Mouse (Mus musculus): Measurements from ENCODE around the gene Slc25a16. TPM values are rescaled to one million over a fixed set of nuclear protein-coding genes. Genes with fewer than 3 reads are reported as not detected.

Slc25a16 gene
- 19.2 to 25.3 TPM (median 20.8 TPM) in 3 replicates for total RNA-seq (2017)

DNA sequence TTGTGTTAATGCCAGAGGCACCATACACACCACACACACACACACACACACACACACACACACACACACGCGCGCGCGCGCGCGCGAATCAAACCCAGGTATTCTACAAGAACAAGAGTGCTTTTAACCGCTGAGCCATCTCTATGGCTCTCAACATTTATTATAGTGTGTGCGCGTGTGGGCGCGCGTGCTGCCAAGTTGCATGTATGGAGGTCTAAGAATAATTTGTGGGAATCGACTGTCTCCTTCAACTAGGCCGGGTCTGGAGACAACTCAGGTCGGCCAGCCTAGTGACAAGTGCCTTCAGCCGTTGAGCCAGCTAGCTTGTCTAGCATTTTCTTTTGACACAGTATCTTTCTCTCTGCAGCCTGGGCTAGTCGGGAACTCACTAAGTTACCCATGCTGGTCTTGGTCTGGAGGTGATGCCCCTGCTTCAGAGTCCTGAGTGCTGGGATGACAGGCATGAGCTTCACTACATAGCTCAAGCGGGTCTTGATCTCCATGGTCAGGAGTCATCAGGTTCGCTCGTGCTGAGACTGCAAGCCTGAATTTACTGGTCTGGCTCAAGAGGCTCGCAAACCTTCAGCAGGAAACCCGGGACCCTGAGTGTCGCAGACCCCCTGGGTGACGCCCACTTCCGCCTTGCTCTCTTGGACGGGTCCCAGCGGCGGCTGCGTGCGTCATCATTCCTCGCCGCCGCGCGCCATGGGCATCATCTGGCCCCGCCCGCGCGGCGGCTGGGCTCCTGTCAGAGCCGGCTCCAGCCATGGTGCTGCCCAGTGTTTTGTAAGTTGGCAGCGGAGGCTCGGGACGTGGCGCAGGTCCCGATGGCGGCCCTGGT, at the start of gene Slc25a16:
Gene Slc25a16, plus strand, starts transcription at position 709 of the 841 bp plus-strand sequence.
- peak; percentile 94 for ATAC-seq (replicated peaks; ENCODE audit: insufficient number of reproducible peaks, low FRiP score, low TSS enrichment, poor library complexity, severe bottlenecking)

DNA sequence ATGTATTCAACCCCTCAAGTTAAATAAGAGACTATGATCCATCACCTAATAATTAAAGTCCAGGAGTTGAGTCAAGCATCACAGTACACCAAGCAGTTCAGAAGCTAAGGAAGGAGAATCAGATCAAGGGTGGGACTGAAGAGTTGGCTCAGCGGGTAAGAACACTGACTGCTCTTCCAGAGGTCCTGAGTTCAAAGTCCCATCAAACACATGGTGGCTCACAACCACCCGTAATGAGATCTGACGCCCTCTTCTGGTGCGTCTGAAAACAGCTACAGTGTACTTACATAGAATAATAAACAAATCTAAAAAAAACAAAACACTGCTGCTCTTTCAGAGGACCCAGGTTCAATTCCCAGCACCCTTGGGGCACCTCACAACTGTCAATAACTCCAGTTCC, 45.6 kb upstream of the Slc25a16 start:
- ATAC-seq (replicated peaks; ENCODE audit: insufficient number of reproducible peaks, low FRiP score, low TSS enrichment, poor library complexity, severe bottlenecking), result no peak

DNA sequence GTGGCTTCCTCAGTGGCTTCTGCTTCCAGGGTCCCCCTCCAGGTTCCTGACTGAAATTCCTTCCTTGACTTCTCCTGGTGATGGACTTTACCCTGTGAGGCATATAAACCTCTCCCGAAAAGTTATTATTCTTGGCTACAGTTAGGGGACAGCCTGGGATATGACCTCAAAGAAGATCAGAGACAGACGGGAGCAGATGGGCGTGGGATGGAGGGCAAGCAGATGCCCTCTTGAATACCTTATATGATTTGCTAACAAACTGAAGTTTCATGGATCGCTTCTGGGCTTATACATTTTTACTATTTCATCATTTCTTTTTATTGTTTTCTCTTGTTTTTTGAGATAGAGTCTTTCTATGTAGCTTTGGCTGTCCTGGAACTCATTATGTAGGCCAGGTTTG, 44.9 kb upstream of the Slc25a16 start:
- ATAC-seq (replicated peaks; ENCODE audit: insufficient number of reproducible peaks, low FRiP score, low TSS enrichment, poor library complexity, severe bottlenecking), result no peak

DNA sequence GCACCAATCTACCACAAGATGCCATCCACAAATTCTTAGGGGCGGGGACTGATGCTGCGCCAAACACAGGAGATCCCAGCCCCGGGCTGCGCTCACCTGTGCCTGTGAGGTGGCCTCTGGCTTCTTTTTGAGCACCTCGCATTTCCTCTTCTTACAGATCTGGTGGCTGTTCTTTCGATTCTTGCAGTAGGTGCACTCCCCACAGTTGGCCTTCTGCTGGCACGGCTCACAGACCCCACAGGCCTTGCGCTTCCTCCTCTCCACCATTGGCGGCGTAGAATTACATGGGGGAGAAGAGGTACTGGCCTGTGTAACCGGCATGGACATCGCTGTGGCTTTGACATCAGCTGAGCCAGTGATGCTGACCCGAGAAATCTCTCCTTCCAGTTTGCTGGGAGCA, 42.4 kb upstream of the Slc25a16 start:
- no peak for ATAC-seq (replicated peaks; ENCODE audit: insufficient number of reproducible peaks, low FRiP score, low TSS enrichment, poor library complexity, severe bottlenecking)

DNA sequence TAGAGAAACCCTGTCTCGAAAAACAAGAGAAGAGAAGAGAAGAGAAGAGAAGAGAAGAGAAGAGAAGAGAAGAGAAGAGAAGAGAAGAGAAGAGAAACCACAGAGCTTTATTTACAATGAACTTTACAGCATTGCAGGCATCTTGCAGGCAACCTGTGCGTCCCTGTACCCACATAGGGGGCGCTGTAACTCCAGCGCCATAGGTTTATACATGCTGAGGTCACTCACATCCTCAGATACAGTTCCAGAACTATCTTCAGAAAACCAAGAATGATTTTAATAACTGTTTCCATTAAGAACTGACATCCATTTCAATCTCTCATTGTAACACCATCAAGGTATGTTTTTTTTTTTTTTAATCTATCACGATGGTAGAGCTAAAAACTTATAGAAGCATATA, 39.2 kb upstream of the Slc25a16 start:
- no peak for ATAC-seq (replicated peaks; ENCODE audit: insufficient number of reproducible peaks, low FRiP score, low TSS enrichment, poor library complexity, severe bottlenecking)

DNA sequence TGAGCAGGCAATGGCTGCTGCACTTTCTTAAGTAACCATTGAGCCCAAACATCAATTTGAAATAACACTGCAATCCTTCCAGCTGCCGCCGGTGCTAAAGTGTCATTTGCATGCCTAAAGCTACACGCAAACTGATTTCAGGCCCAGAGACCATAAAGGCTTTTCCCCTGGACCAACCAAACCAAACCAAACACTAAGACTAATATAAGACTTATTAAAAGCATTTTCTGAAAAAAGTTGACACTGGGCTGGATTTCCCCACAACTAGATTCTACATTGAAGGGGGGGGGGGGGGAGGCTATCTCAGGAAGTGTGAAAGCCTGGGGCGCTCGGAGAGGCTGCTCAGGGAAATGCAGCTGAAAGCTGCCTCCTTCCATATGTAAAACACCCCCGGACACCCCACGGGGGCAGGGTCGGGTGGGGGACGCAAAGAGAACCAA, 36.5 kb upstream of the Slc25a16 start:
- no peak for ATAC-seq (replicated peaks; ENCODE audit: insufficient number of reproducible peaks, low FRiP score, low TSS enrichment, poor library complexity, severe bottlenecking)

DNA sequence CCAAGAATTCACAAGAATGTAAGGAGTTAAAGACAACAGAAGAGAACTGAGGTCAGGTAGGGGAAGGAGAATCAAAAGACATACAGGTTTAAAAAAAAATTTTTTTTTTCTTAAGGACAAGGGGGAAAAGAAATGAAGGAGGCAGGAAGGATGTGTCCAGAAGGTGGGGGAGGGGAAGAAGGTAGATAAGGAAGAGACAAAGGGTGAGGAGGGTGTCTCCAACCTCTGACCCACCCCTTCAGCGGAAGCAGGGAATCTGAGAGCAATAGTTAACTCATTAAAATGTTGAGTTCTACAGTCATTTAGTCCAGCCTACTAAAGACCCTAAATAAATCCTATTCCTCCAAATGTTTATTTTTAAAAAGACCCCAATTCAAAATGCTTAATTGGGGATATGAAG, 35.9 kb upstream of the Slc25a16 start:
- ATAC-seq (replicated peaks; ENCODE audit: insufficient number of reproducible peaks, low FRiP score, low TSS enrichment, poor library complexity, severe bottlenecking), result no peak

DNA sequence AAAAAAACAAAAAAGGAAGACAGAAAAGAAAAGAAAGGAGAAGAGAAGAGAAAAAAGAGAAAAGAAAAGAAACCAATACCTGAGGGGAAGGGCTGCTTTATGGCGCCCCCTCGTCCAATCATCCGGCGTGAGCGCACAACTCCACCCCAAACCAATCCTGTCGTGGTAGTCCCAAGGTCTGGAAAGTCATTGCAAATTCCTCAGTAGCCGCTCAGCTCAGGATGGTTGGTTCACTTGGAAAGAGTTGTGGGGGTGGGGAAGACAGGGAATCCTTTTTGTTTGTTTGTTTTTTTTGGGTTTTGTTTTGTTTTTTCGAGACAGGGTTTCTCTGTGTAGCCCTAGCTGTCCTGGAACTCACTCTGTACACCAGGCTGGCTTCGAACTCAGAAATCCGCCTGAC, 35.0 kb upstream of the Slc25a16 start:
- ATAC-seq (replicated peaks; ENCODE audit: insufficient number of reproducible peaks, low FRiP score, low TSS enrichment, poor library complexity, severe bottlenecking), result no peak

DNA sequence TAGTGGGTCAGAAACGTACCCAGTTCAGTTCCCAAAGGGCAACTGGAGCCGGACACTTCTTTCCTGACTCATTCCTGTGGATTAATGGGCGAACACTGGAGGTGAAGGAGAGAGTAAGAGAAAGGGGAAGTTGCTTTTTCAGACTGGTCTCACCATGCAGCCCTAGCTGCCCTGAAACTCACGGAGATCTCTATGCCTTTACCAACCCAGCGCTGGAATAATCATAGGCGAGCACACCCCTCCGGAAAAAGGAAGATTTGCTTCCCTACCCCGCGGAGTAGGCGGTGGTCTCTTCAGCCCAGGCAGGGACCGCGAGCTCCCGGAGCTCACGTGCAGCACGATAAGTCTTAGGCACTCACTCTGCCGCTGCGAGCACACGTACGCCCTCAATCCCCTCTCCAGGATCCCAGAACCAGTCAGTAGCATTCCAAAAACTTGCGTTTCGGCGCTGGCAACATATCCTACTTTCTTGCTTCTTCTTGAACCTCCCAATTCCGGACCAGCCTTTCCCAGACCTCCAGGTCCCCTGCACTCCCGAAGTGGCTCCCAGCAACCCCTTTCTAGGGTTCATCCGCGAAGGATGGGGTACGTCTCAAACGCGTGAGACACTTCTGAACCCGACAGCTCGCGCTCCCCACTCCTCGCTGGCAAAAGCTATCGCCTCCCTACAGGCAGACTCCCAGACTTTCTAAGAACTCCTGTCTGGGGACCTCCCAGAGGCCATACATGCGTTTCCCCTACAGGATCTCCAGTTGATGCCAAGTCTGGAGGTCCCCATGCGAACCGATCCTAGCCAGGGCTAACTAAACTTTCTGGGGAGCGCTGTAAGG, 34.2 kb upstream of the Slc25a16 start:
- ATAC-seq (replicated peaks; ENCODE audit: insufficient number of reproducible peaks, low FRiP score, low TSS enrichment, poor library complexity, severe bottlenecking), result peak; percentile 68

DNA sequence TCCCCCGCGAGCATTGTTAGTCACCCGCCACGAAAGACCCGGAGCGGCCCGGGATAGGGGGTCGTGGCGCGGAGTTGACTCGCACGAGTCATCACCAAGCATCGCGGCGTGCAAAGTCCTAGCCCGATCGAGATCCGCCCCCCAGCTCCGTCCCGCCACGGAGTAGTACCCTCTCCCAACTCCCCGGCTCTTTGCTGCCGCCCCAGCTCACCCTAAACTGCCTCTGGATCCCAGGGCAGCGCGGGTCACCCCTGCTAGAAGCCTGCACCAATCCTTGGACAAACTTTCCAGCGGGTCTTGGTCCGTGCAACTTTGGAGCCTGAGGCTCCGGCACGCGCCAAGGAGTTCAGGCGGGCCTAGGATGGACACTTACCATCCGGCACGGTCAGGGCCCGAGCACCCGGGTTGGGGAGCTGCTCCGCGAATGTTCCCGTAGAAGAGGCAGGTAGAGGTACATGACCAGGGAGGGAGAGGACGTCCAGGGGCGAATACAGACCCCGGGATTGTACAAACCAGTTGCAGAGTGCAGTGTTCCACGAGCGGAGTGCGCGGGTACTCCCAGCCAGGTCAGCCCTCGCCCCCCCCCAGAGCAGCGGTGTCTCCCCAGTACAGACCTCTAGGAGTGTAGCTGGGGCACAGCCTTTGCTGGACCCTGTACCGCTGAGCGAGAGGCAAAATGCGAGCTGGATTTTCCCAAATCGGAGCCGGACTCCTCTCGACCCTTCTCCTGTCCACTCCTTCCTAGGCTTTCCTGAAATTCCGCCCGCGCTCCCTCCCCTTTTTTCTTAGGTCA, 33.4 kb upstream of the Slc25a16 start:
- ATAC-seq (replicated peaks; ENCODE audit: insufficient number of reproducible peaks, low FRiP score, low TSS enrichment, poor library complexity, severe bottlenecking), result 0 out of 2 replicates have a peak, but pooled peaks have one; percentile 15

DNA sequence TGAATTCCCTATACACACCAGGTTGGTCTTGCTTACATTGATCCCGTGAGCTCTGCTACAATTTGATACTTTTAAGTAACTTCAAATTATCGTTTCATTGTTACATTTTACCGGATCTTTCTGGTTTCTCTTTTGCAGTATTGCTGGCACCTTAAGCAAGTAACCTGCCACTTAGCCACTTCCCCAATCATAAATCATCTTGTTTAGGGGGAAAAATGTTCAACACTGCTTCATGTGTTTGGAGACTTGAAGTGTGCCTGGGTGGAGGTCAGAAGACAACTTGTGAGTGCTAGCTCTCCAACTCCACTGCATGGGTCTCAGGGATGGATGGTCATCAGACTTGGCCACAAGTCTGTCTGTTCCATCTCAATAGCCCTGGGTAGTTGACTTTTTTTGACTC, 29.4 kb upstream of the Slc25a16 start:
- ATAC-seq (replicated peaks; ENCODE audit: insufficient number of reproducible peaks, low FRiP score, low TSS enrichment, poor library complexity, severe bottlenecking), result no peak

DNA sequence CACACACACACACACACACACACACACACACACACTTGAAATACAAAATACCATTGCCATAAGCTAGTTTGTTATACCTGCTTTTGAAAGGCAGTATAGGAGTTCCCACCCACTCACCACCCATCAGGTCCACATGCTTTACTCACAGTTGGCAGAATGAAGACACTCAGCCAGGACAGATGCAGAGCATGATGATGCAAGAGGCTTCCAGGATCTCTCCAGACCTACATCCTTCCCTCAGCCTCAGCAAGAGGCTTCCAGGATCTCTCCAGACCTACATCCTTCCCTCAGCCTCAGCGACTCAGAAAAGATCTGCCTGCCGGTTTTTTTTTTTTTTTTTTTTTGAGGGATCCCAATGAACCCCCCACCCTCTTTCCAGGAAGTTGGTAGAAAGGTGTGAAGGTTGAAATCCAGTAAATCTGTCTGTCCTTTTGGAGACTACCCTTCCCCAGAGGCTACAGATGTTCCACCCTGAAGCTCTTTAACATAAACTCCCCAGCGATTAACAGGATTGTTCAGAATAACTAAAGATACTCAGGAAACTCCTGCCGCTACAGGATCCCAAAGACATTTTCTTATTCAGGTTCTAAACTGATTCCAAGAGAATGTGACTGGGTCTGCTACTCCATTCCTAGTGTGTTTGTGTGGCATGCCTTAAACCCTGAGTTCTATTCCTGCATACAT, 27.7 kb upstream of the Slc25a16 start:
- no peak for ATAC-seq (replicated peaks; ENCODE audit: insufficient number of reproducible peaks, low FRiP score, low TSS enrichment, poor library complexity, severe bottlenecking)

DNA sequence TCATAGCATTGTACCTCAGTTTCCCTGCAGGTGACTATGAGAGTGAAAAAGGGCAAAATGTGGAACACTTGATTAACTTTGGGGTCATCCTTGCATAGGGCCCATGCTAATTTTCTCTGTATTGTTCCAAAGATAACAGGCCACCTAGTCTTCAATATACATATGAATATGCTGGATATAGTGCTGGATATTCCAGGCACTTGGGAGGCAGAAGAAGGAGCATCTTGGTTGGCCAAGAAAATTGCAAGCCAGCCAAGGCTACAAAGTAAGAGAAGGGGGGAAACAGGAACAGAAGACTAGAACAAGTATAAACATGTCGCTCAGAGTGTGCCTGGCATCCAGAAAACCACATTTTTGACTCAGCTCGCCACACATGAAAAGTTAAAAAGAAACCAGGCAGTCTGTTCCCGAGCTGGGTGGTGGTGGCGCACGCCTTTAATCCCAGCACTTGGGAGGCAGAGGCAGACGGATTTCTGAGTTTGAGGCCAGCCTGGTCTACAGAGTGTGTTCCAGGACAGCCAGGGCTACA, 27.0 kb upstream of the Slc25a16 start:
- no peak for ATAC-seq (replicated peaks; ENCODE audit: insufficient number of reproducible peaks, low FRiP score, low TSS enrichment, poor library complexity, severe bottlenecking)

DNA sequence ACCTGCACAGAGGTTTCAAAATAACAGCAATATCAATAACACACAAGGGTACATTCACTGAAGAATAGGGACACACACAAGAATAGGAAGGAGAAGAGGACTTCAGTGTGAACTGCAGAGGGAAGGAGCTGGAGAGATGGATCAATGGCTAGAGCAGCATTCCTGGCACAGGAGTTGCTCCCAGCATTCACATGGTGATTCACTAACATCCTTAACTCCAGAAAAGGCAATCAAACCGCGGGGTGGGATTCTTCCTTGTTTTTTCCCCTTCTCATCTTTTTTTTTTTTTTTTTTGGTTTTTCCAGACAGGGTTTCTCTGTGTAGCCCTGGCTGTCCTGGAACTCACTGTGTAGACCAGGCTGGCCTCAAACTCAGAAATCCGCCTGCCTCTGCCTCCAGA, 26.0 kb upstream of the Slc25a16 start:
- no peak for ATAC-seq (replicated peaks; ENCODE audit: insufficient number of reproducible peaks, low FRiP score, low TSS enrichment, poor library complexity, severe bottlenecking)

DNA sequence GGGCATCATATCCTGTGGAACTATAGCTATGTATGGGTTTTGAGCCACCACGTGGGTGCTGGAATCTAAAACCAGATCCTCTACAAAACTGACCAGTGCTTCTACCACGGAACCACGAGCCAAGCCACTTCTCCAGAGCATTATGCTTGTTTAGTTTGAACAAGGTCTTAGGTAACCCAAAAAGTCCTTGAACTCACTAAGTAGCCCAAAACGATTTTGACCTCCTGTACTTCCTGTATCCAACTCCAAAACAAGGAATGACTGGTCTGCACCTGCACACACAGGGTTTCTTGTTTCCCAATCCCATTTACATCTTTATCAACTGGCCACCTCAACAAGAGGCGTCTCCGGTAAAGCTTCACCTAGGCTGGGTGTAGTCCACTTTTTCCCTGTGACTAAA, 25.0 kb upstream of the Slc25a16 start:
- ATAC-seq (replicated peaks; ENCODE audit: insufficient number of reproducible peaks, low FRiP score, low TSS enrichment, poor library complexity, severe bottlenecking), result no peak

DNA sequence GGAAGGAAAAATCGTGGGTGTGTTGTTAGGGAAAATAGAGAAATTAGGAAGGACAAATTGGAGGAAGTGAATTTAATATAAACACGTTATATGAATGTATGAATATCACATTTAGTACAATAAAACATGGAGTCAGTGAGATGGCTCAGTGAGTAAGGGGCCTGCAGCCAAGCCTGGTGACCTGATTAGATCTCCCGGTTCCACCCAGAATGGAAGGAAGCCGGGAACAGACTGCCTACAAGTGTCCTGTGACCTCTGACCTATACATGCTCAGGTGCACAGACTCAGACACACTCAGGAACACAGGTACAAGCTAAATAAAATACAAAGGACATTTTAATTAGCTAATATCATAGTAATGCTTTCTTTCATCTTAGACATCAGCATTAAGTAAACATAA, 24.4 kb upstream of the Slc25a16 start:
- ATAC-seq (replicated peaks; ENCODE audit: insufficient number of reproducible peaks, low FRiP score, low TSS enrichment, poor library complexity, severe bottlenecking), result no peak

DNA sequence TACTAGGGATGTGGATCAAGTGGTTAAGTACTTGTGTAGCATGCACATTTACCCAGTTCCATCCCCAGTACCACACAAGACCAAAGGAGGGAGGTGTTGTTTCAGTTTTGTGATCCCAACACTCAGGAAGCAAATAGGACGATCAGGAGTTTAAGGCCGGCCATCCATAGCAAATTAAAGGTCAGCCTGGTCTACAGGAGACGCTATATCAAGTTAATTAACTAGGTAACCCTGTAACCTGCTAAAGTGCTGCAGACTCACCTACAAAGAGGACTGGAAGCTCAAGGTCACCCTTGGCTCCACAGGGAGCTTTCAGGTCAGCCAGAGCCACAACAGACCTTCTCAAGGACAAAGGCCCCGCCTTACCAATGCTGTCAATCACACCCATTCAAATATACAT, 23.7 kb upstream of the Slc25a16 start:
- ATAC-seq (replicated peaks; ENCODE audit: insufficient number of reproducible peaks, low FRiP score, low TSS enrichment, poor library complexity, severe bottlenecking), result no peak

DNA sequence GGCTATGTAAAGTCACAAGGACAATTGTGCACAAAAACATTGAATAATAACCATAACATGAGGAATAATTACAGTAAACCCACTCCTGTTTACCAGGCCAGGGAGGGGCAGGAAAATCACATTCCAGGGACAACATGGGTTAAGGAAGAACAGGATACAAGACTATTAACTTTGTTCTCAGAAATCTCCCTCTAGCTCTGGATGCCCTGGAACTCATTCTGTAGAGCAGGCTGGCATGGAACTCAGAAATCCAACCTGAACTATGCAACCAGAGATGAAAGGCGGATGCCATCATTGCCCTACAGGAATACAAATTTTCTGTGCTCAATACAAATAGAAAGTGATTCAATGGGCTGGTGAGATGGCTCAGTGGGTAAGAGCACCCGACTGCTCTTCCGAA, 23.0 kb upstream of the Slc25a16 start:
- ATAC-seq (replicated peaks; ENCODE audit: insufficient number of reproducible peaks, low FRiP score, low TSS enrichment, poor library complexity, severe bottlenecking), result no peak
